Mouse (Mus musculus) midbrain, postnatal 0 days (tissue): ENCODE results near the gene Flcn. TPM values are rescaled to one million over a fixed set of nuclear protein-coding genes. Genes with fewer than 3 reads are reported as not detected.
"Not testable (repeated sequence)": the region's sequence is repeated elsewhere in the genome, so short reads cannot be mapped to it uniquely, and the experiment has no call there.

Experiments
- ATAC-seq: fragments of 200-750 bp; cut with Nextera tagmentation; 2 replicates; pipeline ENCODE4 v1.8.0; 2017; ENCODE audit warnings: moderate number of reproducible peaks, mild to moderate bottlenecking, moderate TSS enrichment, moderate library complexity; ENCODE audit not compliant: low FRiP score
- DNase-seq: peaks from one replicate; pipeline ENCODE4 v3.0.0-alpha.2; 2015; ENCODE audit warnings: low spot score
- H3K27ac ChIP-seq: fragments of 300-500 bp; sonication (generic); 2 replicates; pipeline ENCODE4 v1.5.1; 2014; ENCODE audit warnings: low read depth, mild to moderate bottlenecking, low read length, mixed read lengths
- H3K27me3 ChIP-seq: fragments of 300-500 bp; sonication (generic); 2 replicates; pipeline ENCODE4 v1.6.1; 2014; ENCODE audit warnings: low read length, control low read depth, mixed read lengths; ENCODE audit not compliant: insufficient read depth
- H3K36me3 ChIP-seq: fragments of 300-500 bp; sonication (generic); 2 replicates; pipeline ENCODE4 v1.6.1; 2014; ENCODE audit warnings: low read length, control low read depth, mixed read lengths; ENCODE audit not compliant: insufficient read depth
- H3K4me1 ChIP-seq: fragments of 300-500 bp; sonication (generic); 2 replicates; pipeline ENCODE4 v1.6.1; 2014; ENCODE audit warnings: mild to moderate bottlenecking, control low read depth, antibody characterized with exemption, low read length, mixed read lengths; ENCODE audit not compliant: insufficient read depth
- H3K4me2 ChIP-seq: fragments of 300-500 bp; sonication (generic); 2 replicates; pipeline ENCODE4 v1.6.1; 2014; ENCODE audit warnings: low read depth, mild to moderate bottlenecking, low read length, mixed read lengths; ENCODE audit not compliant: poor library complexity, severe bottlenecking
- H3K4me3 ChIP-seq: fragments of 300-500 bp; sonication (generic); 2 replicates; pipeline ENCODE4 v1.5.1; 2014; ENCODE audit warnings: low read depth, mild to moderate bottlenecking, low read length, moderate library complexity
- H3K9ac ChIP-seq: fragments of 300-500 bp; sonication (generic); replicated peaks from 2 replicates; pipeline ENCODE4 v1.6.1; 2014; ENCODE audit warnings: mild to moderate bottlenecking, low read length, moderate library complexity, mixed read lengths; ENCODE audit not compliant: poor library complexity, severe bottlenecking
- H3K9me3 ChIP-seq: fragments of 300-500 bp; sonication (generic); 2 replicates; pipeline ENCODE4 v1.6.1; 2016; ENCODE audit warnings: low read length, control low read depth
- CTCF ChIP-seq: IDR thresholded peaks from 2 replicates; pipeline ENCODE4 v1.5.1; 2016; ENCODE audit warnings: antibody characterized with exemption, mild to moderate bottlenecking
- WGBS: fragments of 180-500 bp; shearing (Covaris S2); extraction: QIAGEN DNeasy Blood & Tissue Kit; methylation state at CpG from one replicate; pipeline ENCODE4 v1.1.7; 2014; 5-methylcytosine and 5-hydroxymethylcytosine counted together
- polyA plus RNA-seq: library from polyadenylated mRNA; unstranded; fragments of >200 nt; fragmentation: Nextera tagmentation; extraction: Ambion mirVana; gene quantifications from 2 replicates; pipeline ENCODE4 v1.2.1, GENCODE M21; 2015
- total RNA-seq: library from RNA; depleted of rRNA; stranded (reverse); fragments of >200 nt; gene quantifications from 2 replicates; pipeline ENCODE4 v1.2.3, GENCODE M21; 2014

Gene Flcn
- total and polyA plus RNA-seq, 2 experiments from 2014 or later, result 31.0 to 44.0 TPM

GRCm38 (mm10) chr11:59839459-59840126 lies 29.8 kb upstream of the Flcn start, which contains the start of gene Cops3:
Cops3 (minus strand) TSS chr11:59839838.
- Histone ChIP-seq H3K4me3 (peak within 1 kb of the TSS; percentile 91), H3K27ac (peak within 1 kb of the TSS; percentile 100), H3K4me2 (peak within 1 kb of the TSS; percentile 62), H3K4me1 (peaks cover 10% of the 10 kb centered on the region), H3K36me3 (peaks cover 6% of the 10 kb centered on the region; the same call in 1 of the 2 replicates), H3K9ac (peak within 1 kb of the TSS; percentile 98), H3K27me3 (no peaks in the 10 kb centered on the region), H3K9me3 (no peaks in the 10 kb centered on the region)
- ATAC-seq (peak; percentile 98), DNase-seq (peak; percentile 98)
- 1% methylated on average over 43 of the region's 43 CpGs for WGBS
- TF ChIP-seq CTCF, result no peak; the same call in 1 of the 2 replicates

GRCm38 (mm10) chr11:59839008-59839458 lies 29.2 kb upstream of the Flcn start, which contains the start of gene Nt5m:
Nt5m (plus strand) TSS chr11:59839447.
- DNase-seq (peak; percentile 97), ATAC-seq (peak; percentile 96)
- peak within 1 kb of the TSS; percentile 100 for H3K27ac ChIP-seq
- H3K4me3 ChIP-seq, result peak within 1 kb of the TSS; percentile 91
- under 1% methylated on average over 24 of the region's 24 CpGs for WGBS
- peak within 1 kb of the TSS; percentile 98 for H3K9ac ChIP-seq
- no peaks in the 10 kb centered on the region for H3K9me3 ChIP-seq
- peaks cover 6% of the 10 kb centered on the region; the same call in 1 of the 2 replicates for H3K36me3 ChIP-seq
- peaks cover 10% of the 10 kb centered on the region for H3K4me1 ChIP-seq
- H3K4me2 ChIP-seq, result peak within 1 kb of the TSS; percentile 62
- H3K27me3 ChIP-seq, result no peaks in the 10 kb centered on the region
- TF ChIP-seq CTCF, result no peak

DNA sequence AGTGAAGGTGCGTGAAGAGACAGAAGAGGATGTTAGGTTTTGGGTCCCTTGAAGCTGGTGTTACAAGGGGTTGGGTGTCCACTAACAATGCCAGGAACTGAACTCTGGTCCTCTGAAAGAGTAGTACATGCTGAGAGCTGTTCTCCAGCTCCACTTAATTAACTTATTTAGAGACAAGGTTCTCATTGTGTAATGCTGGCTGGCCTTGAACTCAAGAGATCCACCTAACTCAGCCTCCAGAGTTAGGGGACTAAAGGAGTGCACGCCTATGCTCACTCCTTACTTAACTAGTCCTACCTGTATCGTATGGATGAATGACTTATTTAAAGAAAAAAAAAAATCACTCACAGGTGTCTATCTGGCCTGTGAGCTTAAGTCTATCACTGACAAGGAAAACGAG lies 28.6 kb upstream of the Flcn start:
- peaks cover 11% of the 10 kb centered on the region for H3K36me3 ChIP-seq
- 60% methylated on average over 4 of the region's 4 CpGs for WGBS
- peak overlapping the region; percentile 91 for H3K4me3 ChIP-seq
- peak overlapping the region; percentile 100; the same call in 1 of the 2 replicates for H3K27ac ChIP-seq
- ATAC-seq (no peak), DNase-seq (no peak)
- no peaks in the 10 kb centered on the region for H3K27me3 ChIP-seq
- H3K9me3 ChIP-seq, result no peaks in the 10 kb centered on the region
- peak overlapping the region; percentile 98; the same call in 1 of the 2 replicates for H3K9ac ChIP-seq
- H3K4me1 ChIP-seq, result peaks cover 10% of the 10 kb centered on the region
- TF ChIP-seq CTCF, result no peak
- peak overlapping the region; percentile 62 for H3K4me2 ChIP-seq

DNA sequence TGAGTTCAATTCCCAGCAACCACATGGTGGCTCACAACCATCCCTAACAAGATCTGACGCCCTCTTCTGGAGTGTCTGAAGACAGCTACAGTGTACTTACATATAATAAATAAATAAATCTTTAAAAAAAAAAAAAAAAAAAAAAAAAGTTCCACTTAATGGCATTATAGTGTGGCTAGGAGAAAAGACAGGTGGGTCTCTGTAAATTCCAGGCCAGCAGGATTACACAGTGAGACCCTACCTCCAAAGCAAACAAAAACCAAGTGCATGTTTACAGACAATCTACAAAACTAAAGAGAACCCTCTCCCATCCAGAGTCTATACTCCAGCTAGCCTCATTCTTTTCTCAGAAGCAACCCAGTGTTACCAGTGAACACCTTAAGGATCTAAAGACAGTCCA lies 28.0 kb upstream of the Flcn start:
- not testable (repeated sequence) for DNase-seq

GRCm38 (mm10) chr11:59821625-59822024 lies 11.8 kb upstream of the Flcn start:
- 90% methylated on average over 3 of the region's 3 CpGs for WGBS
- no peaks in the 10 kb centered on the region for H3K4me1 ChIP-seq
- H3K4me2 ChIP-seq, result no peak overlapping the region
- peaks cover 76% of the 10 kb centered on the region for H3K36me3 ChIP-seq
- no peaks in the 10 kb centered on the region for H3K9me3 ChIP-seq
- ATAC-seq (no peak), DNase-seq (no peak)
- no peaks in the 10 kb centered on the region for H3K27me3 ChIP-seq
- H3K9ac ChIP-seq, result no peak overlapping the region
- TF ChIP-seq CTCF, result no peak
- H3K4me3 ChIP-seq, result no peak overlapping the region
- no peak overlapping the region for H3K27ac ChIP-seq

More for the DNA sequence above, 28.0 kb upstream of the Flcn start:
- Histone ChIP-seq H3K4me1 (peaks cover 10% of the 10 kb centered on the region), H3K36me3 (peaks cover 11% of the 10 kb centered on the region)
- not testable (repeated sequence) for H3K9me3 ChIP-seq, H3K27ac ChIP-seq, ATAC-seq, H3K27me3 ChIP-seq, H3K4me2 ChIP-seq, H3K4me3 ChIP-seq, H3K9ac ChIP-seq
- no CpG with 5 or more reads among the region's 1 CpGs for WGBS

DNA sequence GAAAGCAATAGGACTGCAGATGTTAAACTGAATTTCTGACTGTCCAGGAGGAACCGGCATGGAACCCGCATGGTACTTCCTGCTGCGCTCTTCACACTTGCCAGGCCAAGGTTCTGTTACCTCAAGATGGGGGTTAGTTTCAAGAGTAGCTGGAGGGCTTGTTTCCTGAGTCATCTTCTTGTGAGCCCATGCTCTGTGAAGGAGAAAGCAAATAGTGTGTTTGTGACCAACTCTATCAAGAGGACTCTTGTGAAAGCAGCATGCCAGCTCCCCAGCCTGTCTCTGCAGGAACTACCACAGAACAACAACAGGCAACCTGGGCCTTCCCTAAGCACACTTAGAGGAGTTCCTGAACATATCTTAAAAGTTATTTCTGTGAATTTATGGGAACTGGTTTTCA lies 8.1 kb upstream of the Flcn start:
- 97% methylated on average over 3 of the region's 3 CpGs for WGBS

More for the DNA sequence above, 8.1 kb upstream of the Flcn start:
- Histone ChIP-seq H3K27ac (no peak overlapping the region), H3K9me3 (no peaks in the 10 kb centered on the region), H3K36me3 (peaks cover 60% of the 10 kb centered on the region), H3K4me1 (no peaks in the 10 kb centered on the region), H3K4me2 (no peak overlapping the region), H3K9ac (no peak overlapping the region), H3K27me3 (no peaks in the 10 kb centered on the region), H3K4me3 (no peak overlapping the region)
- ATAC-seq (no peak), DNase-seq (no peak)
- no peak for TF ChIP-seq CTCF
